Mouse (Mus musculus) gastrocnemius, postnatal 10 days (tissue): Measurements from ENCODE around the gene Urah. TPM values are rescaled to one million over a fixed set of nuclear protein-coding genes. Genes with fewer than 3 reads are reported as not detected.

Experiments
- DNase-seq: peaks from one replicate; pipeline ENCODE4 v3.0.0; 2021; ENCODE audit warnings: mixed read lengths
- long read RNA-seq, 2 experiments: library from polyadenylated mRNA; stranded (forward); transcript quantifications; one replicate each; pipeline ENCODE4 v2.0.0; 2021
- total RNA-seq, 2 experiments: library from RNA; stranded (reverse); gene quantifications; 2 replicates each; pipeline ENCODE4 v1.2.3; 2021

The Urah gene
- total RNA-seq = not detected
- long read RNA-seq, experiment 1 = 0 reads
- long read RNA-seq, experiment 2 = 0 reads

DNA sequence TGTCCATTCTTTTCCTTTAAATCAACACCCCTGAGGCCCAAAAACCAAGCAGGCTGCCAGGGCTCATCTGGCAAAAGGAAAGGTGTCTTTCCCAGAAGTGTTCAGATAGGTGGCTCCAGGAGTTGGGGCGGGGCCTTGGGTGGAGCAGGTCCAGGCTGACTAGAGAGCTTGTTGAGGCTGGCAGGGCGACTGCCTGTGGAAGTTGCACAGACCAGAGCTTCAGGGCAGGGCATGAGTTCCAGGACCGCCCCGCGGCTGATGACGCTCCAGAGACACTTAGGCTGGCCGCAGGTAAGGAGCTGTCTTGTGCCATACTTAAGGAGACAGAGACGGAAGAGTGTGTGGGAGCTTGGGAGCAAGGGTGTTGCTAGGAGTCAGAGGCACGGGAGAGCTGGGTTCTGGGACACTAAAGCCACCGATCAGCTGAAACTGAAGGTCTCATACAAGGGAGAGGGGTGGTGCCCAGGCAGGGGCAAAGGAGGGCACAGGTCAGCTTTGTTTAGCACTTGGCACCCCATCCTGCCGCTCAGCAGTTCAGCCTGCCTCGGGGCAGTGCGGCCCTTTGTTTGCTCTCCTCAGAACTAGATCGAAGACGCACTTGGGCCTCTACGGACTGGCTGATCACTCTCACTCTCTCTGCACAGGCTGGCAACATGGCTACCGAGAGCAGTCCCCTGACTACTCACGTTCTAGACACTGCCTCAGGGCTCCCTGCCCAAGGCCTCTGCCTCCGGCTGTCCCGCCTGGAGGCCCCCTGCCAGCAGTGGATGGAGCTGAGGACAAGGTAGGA is at the start of gene Urah:
Urah (plus strand) TSS at position 51 of the 790 bp plus-strand sequence.
- no peak for DNase-seq

DNA sequence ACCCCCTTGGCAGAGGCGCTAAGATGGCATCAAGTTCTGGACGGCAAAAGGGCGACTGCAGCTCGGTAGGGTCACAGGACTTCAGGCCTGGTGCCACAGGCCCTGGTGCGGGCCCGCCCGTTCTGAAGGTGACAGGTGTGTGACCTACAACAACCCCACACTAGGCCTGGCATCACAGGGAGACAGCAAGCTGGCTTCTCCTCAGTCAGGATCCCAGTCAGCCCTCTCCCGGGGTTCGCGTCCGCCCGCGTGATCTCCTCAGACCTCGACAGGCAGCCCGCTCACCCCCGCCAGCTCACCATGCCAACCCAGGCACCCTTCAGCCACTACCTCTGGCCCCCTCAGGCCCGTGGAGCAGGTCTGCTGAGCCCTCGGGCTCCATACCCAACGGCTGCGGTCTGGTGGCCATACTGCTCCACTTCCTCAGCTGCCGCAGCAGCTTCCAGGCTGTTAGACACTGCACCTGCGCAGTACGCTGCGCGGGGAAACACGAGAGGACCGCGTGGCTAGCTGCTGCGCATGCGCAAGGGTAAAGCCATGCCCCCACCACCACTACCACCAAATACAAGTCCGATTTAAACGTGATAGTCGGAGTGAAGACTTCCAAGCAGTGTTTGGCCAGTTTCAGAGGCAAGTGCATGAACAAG is 47.3 kb upstream of the Urah start, which contains the start of gene Syce1:
Syce1 (minus strand) TSS at position 447 of the 647 bp plus-strand sequence.
- DNase-seq = no peak

DNA sequence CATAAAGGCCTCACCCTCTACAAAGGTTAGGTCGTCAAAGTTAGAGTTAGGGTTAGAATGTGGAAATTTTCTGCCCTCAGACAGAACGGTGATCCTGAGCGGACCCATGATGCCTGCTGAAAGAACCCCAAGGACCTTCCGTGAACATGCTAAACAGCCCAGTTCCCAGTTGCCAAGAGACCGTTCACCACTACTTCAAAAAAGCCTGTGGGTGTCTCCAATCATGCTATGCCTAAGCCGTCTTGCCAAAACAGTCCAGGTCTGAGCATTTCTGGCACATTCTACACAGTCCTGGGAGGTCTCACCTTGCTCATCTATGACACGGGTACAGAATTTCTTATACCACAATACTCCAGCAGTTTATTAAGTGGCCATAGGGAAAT is 46.8 kb upstream of the Urah start:
- DNase-seq = no peak

DNA sequence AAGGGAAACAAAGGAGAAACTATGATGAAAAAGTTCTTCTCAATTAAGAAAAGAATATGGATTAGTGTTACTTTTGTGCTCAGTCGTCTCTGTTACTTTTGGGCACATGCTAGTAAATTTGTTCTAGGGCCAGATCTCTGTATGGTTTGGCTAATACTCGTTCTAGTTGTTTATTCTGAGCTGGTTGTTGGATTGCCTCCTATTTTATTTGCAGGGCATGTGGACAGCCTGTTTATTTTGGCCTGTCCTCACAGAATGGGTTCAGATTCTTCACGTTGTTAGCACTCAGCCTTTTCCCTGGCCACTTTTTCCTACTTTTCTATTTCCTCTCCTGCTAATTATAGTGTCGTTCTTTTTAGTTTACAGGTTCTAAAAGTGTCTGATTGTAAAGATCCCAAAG is 41.3 kb upstream of the Urah start:
- DNase-seq = no peak

DNA sequence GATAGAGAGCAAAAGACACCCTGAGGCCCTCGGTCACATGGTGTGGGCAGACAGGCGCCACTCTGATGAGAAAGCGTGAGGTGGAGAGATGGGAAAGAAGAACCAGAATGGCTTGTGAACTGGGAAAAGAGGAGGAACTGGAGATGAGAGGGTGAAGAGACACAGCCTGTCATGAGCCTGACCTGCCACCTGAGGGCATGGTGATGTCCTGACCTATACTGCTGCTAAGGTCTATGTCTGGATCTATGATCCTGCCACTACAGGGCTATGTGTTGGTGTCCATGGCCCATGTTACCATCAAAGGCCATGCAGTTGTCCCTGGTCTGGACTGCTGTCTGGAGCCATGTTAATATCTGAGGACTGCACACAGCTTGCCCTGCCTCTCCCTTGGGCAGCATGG is 37.2 kb upstream of the Urah start:
- DNase-seq = no peak

DNA sequence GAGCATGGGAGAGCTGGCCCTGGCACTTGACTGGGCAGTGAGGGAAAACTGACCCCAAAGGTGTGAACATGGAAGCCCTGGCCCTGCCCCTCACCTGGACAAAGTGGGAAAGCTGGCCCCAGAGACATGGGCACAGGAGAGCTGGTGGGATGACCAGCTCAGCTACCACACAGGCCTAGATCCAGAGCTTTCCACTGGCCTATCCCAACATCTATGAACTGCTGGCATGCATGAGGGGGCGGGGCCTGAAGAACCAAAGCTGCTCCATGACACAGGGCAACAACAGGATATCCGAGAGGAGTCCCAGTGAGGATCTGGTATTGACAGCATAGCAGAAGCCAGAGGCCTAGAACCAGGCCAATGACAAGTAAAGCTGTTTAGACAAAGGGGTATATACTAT is 36.6 kb upstream of the Urah start:
- DNase-seq = no peak

DNA sequence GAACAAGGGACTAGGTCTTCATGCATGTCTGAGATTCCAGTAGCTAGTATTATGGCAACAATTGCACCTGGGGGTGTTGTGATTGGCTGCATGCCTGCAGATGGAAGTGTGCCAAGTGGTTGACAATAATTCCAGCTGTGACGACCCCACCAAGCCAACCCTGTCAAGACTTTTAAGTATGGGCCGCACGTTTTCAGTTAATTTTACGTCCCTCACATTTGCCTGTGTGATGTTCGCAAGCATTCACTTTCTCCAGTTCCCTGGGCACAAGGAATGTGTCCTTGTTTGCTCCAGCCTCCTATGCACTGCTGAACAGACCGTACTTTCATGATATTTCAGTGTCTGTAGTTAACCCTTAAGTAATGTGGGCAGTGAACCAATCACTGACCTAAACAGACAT is 32.2 kb upstream of the Urah start:
- DNase-seq = no peak

DNA sequence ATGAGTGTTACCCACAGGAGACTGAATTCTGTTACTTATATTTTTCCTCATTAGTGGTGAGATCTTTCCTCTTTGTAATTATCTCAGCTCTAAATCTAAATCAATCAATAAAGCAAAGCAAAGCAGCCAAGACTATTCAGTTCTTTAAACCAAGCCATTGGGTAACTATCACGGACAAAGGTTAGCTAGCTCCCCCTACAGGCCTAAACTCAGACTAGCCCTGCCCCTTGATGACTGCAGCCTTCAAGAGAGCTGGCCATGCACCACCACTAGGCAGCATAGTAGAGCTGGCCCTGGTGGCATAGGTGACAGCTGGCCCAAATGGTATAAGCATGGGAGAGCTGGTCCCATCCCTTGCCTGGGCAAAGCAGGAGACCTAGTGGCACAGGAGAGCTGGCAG is 29.1 kb upstream of the Urah start:
- no peak for DNase-seq

DNA sequence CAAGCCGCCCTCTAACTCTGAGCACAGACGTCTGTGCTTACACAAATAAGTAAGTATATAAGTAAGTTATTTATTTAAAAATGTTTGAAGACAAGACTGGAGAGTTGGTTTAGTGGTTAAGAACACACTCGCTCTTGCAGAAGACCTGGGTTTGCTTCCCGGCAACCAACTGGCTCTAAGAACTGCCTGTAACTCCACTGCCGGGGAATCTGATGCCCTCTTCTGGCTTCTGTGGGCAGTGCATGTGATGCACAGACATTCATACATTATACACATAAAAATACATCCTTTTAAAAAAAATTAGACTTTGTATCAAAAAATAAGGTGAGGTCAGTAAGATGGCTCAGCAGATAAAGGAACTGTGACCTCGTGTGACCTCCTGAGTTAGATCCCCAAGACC is 24.3 kb upstream of the Urah start:
- no peak for DNase-seq

DNA sequence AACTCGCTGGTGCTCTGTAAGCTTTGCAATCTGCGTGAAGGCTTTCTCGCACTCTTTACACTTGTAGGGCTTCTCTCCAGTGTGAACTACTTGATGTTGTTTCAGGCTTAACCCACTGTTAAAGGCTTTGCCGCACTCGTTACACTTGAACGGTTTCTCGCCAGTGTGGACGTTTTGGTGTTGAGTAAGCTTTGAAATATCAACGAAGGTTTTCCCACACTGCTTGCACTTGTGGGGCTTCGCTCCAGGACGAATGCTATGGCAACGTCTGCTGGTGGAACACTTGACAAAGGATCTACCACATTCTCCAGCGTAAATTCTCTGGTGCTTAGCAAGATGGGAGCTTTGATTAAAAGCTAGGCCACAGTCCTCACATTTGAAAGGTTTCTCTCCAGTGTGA is 23.1 kb upstream of the Urah start:
- no peak for DNase-seq

DNA sequence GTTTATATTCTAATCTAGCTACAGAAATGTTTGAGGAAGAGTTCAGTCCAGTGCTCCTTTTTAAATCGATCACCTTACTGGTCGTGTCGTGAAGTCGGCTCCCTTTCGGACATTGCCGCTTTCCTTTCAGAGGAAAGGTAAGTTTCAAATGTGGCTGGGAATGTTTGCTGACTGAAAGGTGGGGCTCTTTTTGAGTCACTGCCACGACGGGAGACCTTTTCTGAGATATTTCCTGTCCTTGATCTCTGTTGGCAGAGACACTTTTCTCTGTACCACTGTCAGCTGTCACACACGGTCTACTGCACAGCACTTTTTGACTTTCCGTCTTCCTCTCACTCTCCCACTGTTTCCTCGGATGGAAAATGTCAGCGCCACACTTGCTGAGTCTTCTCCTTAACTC is 22.0 kb upstream of the Urah start:
- DNase-seq = no peak

DNA sequence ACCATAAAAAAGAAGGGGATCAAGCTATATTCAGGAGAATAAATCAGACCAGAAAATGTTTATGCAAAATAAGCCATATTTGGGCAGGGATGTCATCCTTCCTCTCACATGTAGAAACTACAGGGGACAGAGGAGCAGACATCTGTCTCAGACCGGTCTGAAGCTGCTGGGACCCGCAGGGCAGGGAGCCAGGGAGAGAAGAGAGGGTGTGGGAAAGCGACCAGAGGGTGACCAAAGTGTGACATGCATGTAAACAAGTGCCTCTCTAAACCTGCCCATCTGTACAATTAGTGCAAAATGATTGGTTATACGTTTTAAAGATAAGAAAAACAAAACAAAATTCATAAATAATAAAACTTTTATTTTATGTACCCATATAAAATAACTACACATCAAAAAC is 14.6 kb upstream of the Urah start:
- no peak for DNase-seq

DNA sequence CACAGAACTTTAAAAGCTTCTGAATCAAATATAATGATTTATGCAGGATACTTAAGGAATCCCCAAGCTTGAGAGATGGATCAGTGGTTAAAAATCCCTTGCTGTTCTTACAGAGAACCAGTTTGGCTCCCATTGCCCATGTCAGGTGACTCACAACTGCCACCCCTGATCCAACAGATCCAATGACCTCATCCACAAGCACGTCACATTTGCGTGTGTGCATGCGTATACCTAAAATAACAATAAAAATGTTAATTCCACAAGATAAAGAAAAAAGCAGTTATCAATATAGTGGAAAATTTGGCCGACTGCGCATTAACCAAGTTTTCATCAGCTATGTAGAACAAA is 13.5 kb upstream of the Urah start:
- no peak for DNase-seq

DNA sequence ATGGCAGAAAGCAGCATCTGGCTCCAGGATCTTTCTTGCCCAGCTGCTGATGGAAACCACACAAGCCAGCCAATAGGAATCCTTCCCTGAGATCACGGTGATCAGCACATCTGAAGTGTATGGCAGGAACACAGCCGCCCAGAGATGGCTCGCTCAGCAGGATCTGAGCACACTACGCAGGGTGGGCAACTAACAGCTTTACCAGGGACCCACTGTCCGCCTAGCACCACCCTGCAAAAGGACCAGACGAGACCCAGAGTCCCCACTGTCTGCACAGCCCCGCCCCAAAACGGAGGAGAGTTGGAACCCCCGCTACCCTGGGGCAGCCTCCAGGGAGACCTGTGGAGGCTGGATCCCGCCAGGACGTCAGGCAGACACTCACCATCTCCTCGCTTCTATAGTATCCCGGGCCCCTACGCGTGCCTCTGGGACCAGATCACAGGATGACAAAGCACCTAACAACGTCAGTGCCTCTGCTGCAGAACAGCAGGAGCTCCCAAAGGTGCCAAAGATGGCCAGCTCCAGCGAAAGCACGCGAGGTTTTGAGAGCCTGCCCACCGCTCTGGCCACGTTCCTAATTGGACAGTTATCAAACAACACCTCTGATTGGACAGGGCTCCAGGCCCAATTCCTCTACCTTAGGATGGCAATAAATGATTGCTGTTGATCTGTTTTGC is 13.0 kb upstream of the Urah start, which contains the start of gene Zfp941:
Zfp941 (minus strand) TSS at position 526 of the 677 bp plus-strand sequence.
- DNase-seq = no peak

DNA sequence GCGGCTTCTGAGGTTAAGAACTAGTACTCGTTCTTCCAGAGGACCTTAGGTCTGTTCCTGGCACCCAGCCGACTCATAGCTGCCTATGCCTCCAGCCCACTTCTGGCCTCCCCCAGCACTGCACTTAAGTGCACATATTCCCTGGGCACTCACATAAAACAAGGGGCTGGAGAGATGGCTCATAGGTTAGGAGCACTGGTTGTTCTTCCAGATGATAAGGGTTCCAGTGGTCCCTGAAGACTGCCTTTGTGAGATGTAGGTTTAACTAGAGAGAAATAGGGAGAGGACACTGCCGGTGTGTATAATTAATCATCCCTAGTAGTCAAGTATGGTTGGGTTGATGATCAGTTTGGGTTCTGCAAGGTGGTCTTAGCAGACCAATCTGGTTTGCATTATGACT is 12.1 kb upstream of the Urah start:
- DNase-seq = no peak

DNA sequence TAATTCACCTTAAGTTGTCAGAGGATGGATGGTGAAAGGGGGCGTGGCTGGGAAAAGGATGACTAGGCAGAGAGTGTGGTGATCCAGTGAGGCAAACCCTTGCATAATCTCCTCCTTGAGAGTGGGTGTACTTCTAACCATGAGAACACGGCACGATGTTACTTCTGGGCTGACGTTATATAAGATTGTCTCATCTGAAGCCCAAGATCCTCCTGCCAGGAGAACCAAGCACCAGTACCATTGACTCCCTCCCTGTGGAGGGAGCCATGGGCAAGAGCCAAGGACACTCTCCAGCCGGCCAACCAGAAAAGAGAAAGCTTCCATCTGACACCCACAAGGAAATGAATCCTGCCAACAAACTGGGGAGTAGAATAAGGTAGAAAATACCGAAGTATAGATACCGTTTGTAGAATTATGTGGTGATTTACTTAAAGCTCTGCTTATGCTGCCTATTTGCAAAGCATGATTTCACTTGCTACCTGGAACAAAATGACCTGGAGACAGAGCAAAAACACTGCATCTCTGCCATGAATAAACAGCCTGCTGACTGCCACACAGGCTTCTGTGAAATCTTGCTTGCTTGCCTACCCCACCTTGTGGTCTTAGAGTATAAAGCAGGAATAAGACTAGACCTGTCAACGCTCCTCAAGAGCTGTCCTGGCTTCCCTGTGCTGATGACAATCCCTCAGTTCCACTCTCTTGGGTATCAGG is 6.5 kb upstream of the Urah start:
- no peak for DNase-seq

DNA sequence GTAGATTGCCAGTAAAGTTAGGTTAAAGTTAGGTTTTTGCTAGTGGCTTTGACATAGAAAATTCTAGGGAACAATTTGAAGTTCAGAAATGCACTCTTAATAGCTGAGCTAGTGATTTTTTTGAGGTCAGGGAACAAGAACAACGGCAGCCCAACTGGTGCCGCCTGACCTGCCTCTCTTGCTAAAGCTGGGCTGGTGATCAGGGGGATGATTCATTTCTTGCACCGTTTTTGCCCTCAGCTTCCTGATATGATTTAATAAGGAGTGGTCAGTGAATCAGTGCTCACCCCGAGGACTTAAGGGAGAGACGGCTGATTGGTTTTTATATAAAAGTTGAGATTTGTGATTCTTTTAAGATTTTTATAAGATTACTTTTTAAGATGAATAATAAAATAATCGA is 3.4 kb upstream of the Urah start:
- no peak for DNase-seq

DNA sequence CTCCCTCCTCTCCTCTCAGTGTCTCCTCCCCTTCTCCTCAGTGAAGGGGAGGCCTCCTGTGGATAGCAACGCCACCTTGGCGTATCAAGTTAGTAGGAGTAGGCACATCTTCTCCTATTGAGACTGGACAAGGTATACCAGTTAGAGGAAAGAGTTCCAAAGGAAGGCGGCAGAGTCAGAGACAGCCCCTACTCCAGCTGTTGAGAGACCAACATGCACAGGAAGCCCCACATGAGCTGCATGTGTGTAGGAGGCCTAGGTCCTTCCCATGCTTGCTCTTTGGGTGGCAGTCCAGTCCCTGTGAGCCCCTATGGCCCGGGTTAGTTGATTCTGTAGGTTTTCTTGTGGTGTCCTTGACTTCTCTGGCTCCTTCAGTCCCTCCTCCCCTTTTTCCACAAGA is 1.5 kb upstream of the Urah start:
- no peak for DNase-seq

DNA sequence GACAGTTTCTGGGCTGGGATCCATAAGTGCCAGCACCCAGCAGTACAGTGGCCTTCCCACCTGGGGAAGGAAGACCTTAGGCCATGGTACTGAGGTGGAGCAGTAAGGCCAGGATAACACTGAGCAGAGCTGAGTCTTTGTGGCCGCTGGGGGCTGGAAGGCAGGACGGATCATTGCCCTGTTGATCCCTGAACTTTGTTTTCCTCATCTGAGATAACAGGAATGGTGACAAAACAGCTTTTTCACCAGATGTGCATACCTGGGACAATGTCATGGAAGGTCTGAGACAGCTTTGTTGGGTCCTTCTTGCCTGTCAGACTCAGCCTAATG is 905 bp downstream of the Urah start:
- no peak for DNase-seq

DNA sequence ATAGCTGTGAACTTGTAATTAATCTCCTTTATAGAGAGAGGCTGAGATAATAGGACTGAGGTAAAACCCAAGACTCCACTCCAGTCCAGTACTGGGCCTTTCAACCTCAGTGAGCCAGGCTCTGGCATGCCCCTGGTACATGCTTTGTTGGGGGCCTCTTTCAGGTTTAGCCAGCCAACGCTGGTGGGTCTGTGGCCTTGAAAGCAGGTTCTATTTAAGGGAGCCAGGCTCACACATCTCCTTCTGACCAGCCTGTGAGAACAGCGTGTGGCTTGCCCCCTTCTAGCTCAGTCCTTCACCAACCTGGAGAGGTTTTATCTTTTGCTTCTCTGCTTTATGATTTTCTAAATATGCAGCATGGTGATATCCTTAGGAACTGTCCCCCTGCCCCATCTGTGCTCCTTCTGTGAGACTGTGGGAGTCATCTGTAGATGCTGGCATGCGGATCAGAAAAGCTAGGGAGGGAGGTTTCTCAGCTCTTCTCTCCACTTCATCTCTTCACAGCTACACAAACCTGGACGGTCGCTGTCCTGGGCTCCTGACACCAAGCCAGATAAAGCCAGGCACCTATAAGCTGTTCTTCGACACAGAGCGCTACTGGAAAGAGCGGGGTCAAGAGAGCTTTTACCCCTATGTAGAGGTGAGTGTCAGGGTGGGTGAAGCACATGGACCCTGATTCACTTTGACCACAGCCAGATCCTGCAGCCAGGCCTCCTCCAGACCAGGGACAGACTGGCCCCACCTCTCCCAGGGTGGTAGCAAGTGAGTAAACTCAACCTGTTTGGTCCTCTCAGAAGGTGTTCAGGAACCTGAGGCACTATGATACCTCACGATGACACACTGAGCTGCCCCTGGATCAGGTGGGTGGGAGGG is 1.7 kb downstream of the Urah start:
- no peak for DNase-seq

DNA sequence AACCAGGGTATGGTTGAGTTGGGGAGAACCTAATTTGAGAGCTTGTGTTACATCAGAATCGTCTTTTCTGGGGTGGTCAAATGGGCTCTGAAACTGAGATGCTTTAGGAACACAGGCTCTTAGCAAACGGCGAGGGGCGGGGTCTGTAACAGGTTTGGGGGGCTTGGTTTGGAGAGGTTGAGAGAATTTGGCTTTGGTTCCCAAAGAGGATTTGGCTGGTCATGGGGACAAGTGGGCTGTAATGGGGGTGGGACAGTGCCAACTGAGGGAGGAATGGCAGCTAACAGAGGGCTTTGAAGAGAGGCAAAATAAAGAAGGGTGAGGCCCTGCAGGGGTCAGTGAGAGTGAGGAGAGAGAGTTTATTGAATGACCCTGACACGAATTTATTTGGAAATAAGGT is 4.7 kb downstream of the Urah start:
- no peak for DNase-seq
